Mouse (Mus musculus): ENCODE measurements around the gene Slc39a5. TPM values are rescaled to one million over a fixed set of nuclear protein-coding genes. Genes with fewer than 3 reads are reported as not detected.

Slc39a5 gene
- polyA plus RNA-seq, 1 experiment from 2014 or later = 88.2 TPM

DNA sequence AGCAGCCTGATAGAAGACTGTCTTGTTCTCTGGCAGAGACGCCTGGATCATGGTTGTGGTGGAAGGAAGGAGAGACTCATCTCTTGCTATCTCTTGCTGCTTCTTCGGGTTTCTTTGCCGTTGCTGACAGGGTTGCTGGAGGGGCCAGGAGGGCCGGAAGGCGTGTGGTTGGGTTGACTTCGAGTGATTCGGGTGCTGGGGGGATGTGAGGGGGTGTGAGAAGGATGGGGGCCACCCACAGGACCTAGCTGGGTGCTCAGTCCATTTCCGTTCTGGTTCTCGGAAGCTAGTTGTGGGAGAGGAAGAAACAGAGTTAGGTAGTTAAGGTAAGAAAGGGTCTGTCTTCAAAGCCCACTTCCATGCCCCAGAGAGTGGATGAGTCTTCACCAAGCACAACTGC lies 609 bp upstream of the Slc39a5 start:
- 56% methylated on average over 9 of the region's 9 CpGs for WGBS (ENCODE audit: insufficient replicate concordance)

DNA sequence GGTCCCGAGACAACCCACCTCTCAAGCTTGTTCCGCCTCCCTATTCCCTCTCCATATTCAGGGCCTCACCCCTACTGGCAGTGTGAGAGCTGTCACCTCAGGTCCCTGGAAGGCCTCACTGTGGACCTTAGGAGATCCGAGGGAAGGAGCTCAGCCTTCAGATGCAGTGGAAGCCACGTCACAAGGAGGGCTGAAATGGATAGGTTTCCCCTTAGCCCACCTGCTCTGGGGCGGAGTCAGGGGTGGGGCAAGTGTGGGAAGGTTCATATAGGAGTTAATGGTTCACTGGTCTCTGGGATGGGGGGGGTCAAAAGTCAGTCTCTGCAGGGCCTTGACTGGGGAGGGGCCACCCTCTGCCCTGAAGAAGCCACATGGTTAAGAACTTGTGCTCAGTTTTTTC lies 691 bp downstream of the Slc39a5 start:
- H3K4me3 ChIP-seq (ENCODE audit: low read depth, low read length) = peak overlapping the region; percentile 52
- peak overlapping the region; percentile 29; the same call in 1 of the 2 replicates for H3K9ac ChIP-seq (ENCODE audit: low read depth, low read length)
- no peaks in the 10 kb centered on the region for H3K9me3 ChIP-seq (replicated peaks; ENCODE audit: control insufficient read depth, low read length)
- WGBS (ENCODE audit: insufficient replicate concordance) = 44% methylated on average over 5 of the region's 5 CpGs
- peak overlapping the region; percentile 44 for H3K4me2 ChIP-seq (ENCODE audit: low read depth, low read length)
- no peaks in the 10 kb centered on the region for H3K36me3 ChIP-seq (ENCODE audit: control insufficient read depth, insufficient read depth)
- no peak overlapping the region for H3K27ac ChIP-seq (ENCODE audit: low read length)
- no peaks in the 10 kb centered on the region for H3K27me3 ChIP-seq (ENCODE audit: control insufficient read depth, insufficient read depth, low read depth, low read length)
- ATAC-seq (ENCODE audit: low read depth) = peak; percentile 73
- peaks cover 11% of the 10 kb centered on the region for H3K4me1 ChIP-seq (ENCODE audit: control insufficient read depth, low read depth, low read length)

More for the DNA sequence above, 609 bp upstream of the Slc39a5 start:
- Histone ChIP-seq H3K4me2 (ENCODE audit: low read depth, low read length) (no peak overlapping the region), H3K4me1 (ENCODE audit: control insufficient read depth, low read depth, low read length) (no peaks in the 10 kb centered on the region; the same call in none of the 2 replicates), H3K9ac (ENCODE audit: low read depth, low read length) (no peak overlapping the region), H3K27me3 (ENCODE audit: control insufficient read depth, insufficient read depth, low read depth, low read length) (no peaks in the 10 kb centered on the region), H3K9me3 (replicated peaks; ENCODE audit: control insufficient read depth, low read length) (no peaks in the 10 kb centered on the region), H3K4me3 (ENCODE audit: low read depth, low read length) (no peak overlapping the region), H3K27ac (ENCODE audit: low read length) (no peak overlapping the region), H3K36me3 (ENCODE audit: control insufficient read depth, insufficient read depth) (no peaks in the 10 kb centered on the region; the same call in 1 of the 2 replicates)
- no peak for ATAC-seq (ENCODE audit: low read depth)

DNA sequence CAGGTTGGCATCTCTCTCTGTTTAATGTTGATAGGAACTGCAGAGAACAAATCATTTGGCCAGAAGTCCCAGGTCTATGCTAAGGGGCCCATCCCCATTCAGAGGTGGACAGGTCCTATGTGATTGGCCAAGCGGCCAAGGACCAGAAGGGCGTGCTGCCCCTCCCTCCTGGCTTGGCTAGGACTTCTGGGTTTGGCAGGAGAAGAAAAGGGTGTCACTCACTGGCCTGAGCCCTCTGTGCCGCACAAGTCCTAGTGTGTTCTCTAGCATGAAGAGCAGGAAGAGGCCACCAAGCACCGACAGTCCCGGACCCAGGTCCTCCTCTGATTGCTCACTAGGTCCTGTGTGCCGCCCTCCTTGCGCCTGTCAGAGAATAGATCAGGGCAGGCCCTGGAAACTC lies 3.6 kb downstream of the Slc39a5 start:
- 64% methylated on average over 7 of the region's 7 CpGs for WGBS (ENCODE audit: insufficient replicate concordance)
- H3K4me1 ChIP-seq (ENCODE audit: control insufficient read depth, low read depth, low read length) = peaks cover 13% of the 10 kb centered on the region
- H3K9ac ChIP-seq (ENCODE audit: low read depth, low read length) = no peak overlapping the region
- no peaks in the 10 kb centered on the region for H3K36me3 ChIP-seq (ENCODE audit: control insufficient read depth, insufficient read depth)
- no peak overlapping the region for H3K27ac ChIP-seq (ENCODE audit: low read length)
- no peaks in the 10 kb centered on the region for H3K27me3 ChIP-seq (ENCODE audit: control insufficient read depth, insufficient read depth, low read depth, low read length)
- H3K4me3 ChIP-seq (ENCODE audit: low read depth, low read length) = no peak overlapping the region
- no peaks in the 10 kb centered on the region for H3K9me3 ChIP-seq (replicated peaks; ENCODE audit: control insufficient read depth, low read length)
- H3K4me2 ChIP-seq (ENCODE audit: low read depth, low read length) = no peak overlapping the region
- no peak for ATAC-seq (ENCODE audit: low read depth)

DNA sequence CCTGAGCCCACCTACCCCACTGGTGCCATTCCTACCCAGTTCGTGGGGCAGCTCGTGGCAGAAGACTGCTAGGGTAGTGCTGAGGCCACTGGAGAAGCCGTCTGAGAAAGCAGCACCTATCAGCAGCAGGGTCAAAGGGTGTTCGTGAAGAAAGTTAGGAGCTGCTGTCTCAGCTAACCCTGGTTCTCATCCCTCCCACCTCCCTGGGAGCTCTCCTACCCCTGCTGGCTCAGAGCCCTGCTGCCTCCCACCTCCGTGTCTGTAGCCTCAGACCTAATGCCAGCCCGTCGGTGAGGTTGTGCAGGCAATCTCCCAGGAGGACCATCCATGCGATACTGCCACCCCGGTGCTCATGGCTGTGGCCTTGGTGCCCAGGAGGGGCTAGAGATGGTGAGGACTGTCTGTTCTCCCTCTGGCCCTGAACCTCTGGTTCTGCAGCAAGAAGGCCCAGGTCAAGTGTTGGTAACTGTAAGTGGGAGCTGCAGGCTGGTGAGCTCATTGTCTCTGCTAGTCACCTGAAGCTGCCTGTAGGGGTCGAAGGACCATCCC lies 4.2 kb downstream of the Slc39a5 start:
- no peak for ATAC-seq (ENCODE audit: low read depth)
- Histone ChIP-seq H3K4me1 (ENCODE audit: control insufficient read depth, low read depth, low read length) (peaks cover 13% of the 10 kb centered on the region), H3K4me2 (ENCODE audit: low read depth, low read length) (no peak overlapping the region), H3K36me3 (ENCODE audit: control insufficient read depth, insufficient read depth) (no peaks in the 10 kb centered on the region), H3K27me3 (ENCODE audit: control insufficient read depth, insufficient read depth, low read depth, low read length) (no peaks in the 10 kb centered on the region), H3K9ac (ENCODE audit: low read depth, low read length) (no peak overlapping the region), H3K9me3 (replicated peaks; ENCODE audit: control insufficient read depth, low read length) (no peaks in the 10 kb centered on the region), H3K4me3 (ENCODE audit: low read depth, low read length) (no peak overlapping the region), H3K27ac (ENCODE audit: low read length) (no peak overlapping the region)
- 66% methylated on average over 10 of the region's 10 CpGs for WGBS (ENCODE audit: insufficient replicate concordance)

- H3K27me3 ChIP-seq (ENCODE audit: control insufficient read depth, insufficient read depth, low read depth, low read length) = no peaks in the 10 kb centered on the region
- H3K36me3 ChIP-seq (ENCODE audit: control insufficient read depth, insufficient read depth) = no peaks in the 10 kb centered on the region
- no peak overlapping the region for H3K9ac ChIP-seq (ENCODE audit: low read depth, low read length)
- ATAC-seq (ENCODE audit: low read depth) = peak; percentile 32
- no peaks in the 10 kb centered on the region for H3K9me3 ChIP-seq (replicated peaks; ENCODE audit: control insufficient read depth, low read length)
- H3K4me2 ChIP-seq (ENCODE audit: low read depth, low read length) = no peak overlapping the region
- 0 out of 2 replicates have a peak overlapping the region, but pooled peaks have one; percentile 7 for H3K27ac ChIP-seq (ENCODE audit: low read length)
- WGBS (ENCODE audit: insufficient replicate concordance) = 46% methylated on average over 11 of the region's 11 CpGs
- peaks cover 13% of the 10 kb centered on the region for H3K4me1 ChIP-seq (ENCODE audit: control insufficient read depth, low read depth, low read length)
- no peak overlapping the region for H3K4me3 ChIP-seq (ENCODE audit: low read depth, low read length)
Observed at GRCm38 (mm10) chr10:128396017-128396673, 4.9 kb downstream of the Slc39a5 start.

DNA sequence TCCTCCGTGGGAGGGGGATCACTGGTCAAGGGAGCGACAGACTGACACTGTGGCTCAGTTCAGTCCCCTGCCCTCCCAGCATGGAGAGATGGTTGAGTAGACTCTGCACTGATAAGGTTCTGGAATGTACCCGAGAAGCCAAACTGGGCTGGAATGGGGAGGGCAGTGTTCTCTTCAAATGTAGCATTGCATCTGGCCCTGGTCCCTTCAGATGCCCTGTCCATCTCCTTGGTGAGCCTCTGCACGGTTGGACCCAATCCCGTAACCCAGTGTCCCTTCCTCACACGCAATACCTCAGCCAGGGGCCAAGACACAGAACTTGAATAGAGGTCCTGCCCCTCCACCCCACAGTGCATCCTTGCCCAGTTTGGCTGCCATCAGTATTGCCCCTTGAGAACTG lies 9.2 kb downstream of the Slc39a5 start:
- H3K27me3 ChIP-seq (ENCODE audit: control insufficient read depth, insufficient read depth, low read depth, low read length) = no peaks in the 10 kb centered on the region
- no peak overlapping the region for H3K9ac ChIP-seq (ENCODE audit: low read depth, low read length)
- H3K4me3 ChIP-seq (ENCODE audit: low read depth, low read length) = no peak overlapping the region
- no peak overlapping the region for H3K4me2 ChIP-seq (ENCODE audit: low read depth, low read length)
- ATAC-seq (ENCODE audit: low read depth) = no peak
- WGBS (ENCODE audit: insufficient replicate concordance) = 68% methylated on average over 6 of the region's 6 CpGs
- H3K36me3 ChIP-seq (ENCODE audit: control insufficient read depth, insufficient read depth) = peaks cover 32% of the 10 kb centered on the region
- H3K9me3 ChIP-seq (replicated peaks; ENCODE audit: control insufficient read depth, low read length) = no peaks in the 10 kb centered on the region
- peaks cover 13% of the 10 kb centered on the region for H3K4me1 ChIP-seq (ENCODE audit: control insufficient read depth, low read depth, low read length)
- no peak overlapping the region for H3K27ac ChIP-seq (ENCODE audit: low read length)

- no peak overlapping the region for H3K9ac ChIP-seq (ENCODE audit: low read depth, low read length)
- peaks cover 37% of the 10 kb centered on the region for H3K36me3 ChIP-seq (ENCODE audit: control insufficient read depth, insufficient read depth)
- 88% methylated on average over 12 of the region's 12 CpGs for WGBS (ENCODE audit: insufficient replicate concordance)
- H3K4me1 ChIP-seq (ENCODE audit: control insufficient read depth, low read depth, low read length) = peaks cover 2% of the 10 kb centered on the region; the same call in 1 of the 2 replicates
- no peak for ATAC-seq (ENCODE audit: low read depth)
- no peak overlapping the region for H3K4me3 ChIP-seq (ENCODE audit: low read depth, low read length)
- H3K27ac ChIP-seq (ENCODE audit: low read length) = no peak overlapping the region
- no peaks in the 10 kb centered on the region for H3K27me3 ChIP-seq (ENCODE audit: control insufficient read depth, insufficient read depth, low read depth, low read length)
- H3K9me3 ChIP-seq (replicated peaks; ENCODE audit: control insufficient read depth, low read length) = no peaks in the 10 kb centered on the region
- no peak overlapping the region for H3K4me2 ChIP-seq (ENCODE audit: low read depth, low read length)
Observed at GRCm38 (mm10) chr10:128390366-128390765, 10.7 kb downstream of the Slc39a5 start.

- no peak for ATAC-seq (ENCODE audit: low read depth)
- H3K9ac ChIP-seq (ENCODE audit: low read depth, low read length) = no peak overlapping the region
Observed at GRCm38 (mm10) chr10:128389570-128389969, 11.5 kb downstream of the Slc39a5 start.

DNA sequence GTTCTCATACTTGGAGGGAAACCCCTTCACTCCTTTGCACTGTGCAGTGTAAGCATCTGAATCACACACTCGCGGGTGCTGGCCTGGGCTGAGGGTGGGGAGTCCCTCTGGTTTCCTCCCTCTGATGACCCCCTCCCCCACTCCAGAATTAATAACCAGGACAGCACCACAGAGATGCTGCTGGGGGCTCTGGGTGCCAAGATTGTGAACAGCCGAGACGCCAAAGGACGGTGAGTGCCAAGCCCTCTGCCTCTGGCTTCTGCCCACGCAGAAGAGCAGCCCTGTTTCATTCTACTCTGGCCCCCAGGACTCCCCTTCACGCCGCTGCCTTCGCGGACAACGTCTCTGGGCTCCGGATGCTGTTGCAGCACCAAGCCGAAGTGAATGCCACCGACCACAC lies 12.1 kb downstream of the Slc39a5 start:
- no peaks in the 10 kb centered on the region for H3K4me1 ChIP-seq (ENCODE audit: control insufficient read depth, low read depth, low read length)
- H3K9ac ChIP-seq (ENCODE audit: low read depth, low read length) = no peak overlapping the region
- no peaks in the 10 kb centered on the region for H3K9me3 ChIP-seq (replicated peaks; ENCODE audit: control insufficient read depth, low read length)
- H3K27ac ChIP-seq (ENCODE audit: low read length) = no peak overlapping the region
- ATAC-seq (ENCODE audit: low read depth) = no peak
- no peak overlapping the region for H3K4me3 ChIP-seq (ENCODE audit: low read depth, low read length)
- WGBS (ENCODE audit: insufficient replicate concordance) = 86% methylated on average over 14 of the region's 14 CpGs
- H3K4me2 ChIP-seq (ENCODE audit: low read depth, low read length) = no peak overlapping the region
- H3K27me3 ChIP-seq (ENCODE audit: control insufficient read depth, insufficient read depth, low read depth, low read length) = no peaks in the 10 kb centered on the region
- H3K36me3 ChIP-seq (ENCODE audit: control insufficient read depth, insufficient read depth) = peaks cover 39% of the 10 kb centered on the region

More at GRCm38 (mm10) chr10:128389570-128389969, 11.5 kb downstream of the Slc39a5 start:
- Histone ChIP-seq H3K27me3 (ENCODE audit: control insufficient read depth, insufficient read depth, low read depth, low read length) (no peaks in the 10 kb centered on the region), H3K27ac (ENCODE audit: low read length) (no peak overlapping the region), H3K4me1 (ENCODE audit: control insufficient read depth, low read depth, low read length) (no peaks in the 10 kb centered on the region), H3K9me3 (replicated peaks; ENCODE audit: control insufficient read depth, low read length) (no peaks in the 10 kb centered on the region), H3K4me2 (ENCODE audit: low read depth, low read length) (no peak overlapping the region), H3K36me3 (ENCODE audit: control insufficient read depth, insufficient read depth) (peaks cover 37% of the 10 kb centered on the region), H3K4me3 (ENCODE audit: low read depth, low read length) (no peak overlapping the region)
- WGBS (ENCODE audit: insufficient replicate concordance) = 76% methylated on average over 6 of the region's 6 CpGs
